Mouse (Mus musculus) small intestine, adult 2 months (tissue): Measurements from ENCODE around the gene Mark2. TPM values are rescaled to one million over a fixed set of nuclear protein-coding genes. Genes with fewer than 3 reads are reported as not detected.

Source experiments
- H3K27ac ChIP-seq: fragments of 200-500 bp; 2 replicates; pipeline ENCODE4 v1.5.1; 2012; ENCODE audit warnings: low read depth, low read length, control low read depth, inconsistent platforms; ENCODE audit not compliant: insufficient read depth
- H3K27me3 ChIP-seq: fragments of 200-500 bp; 2 replicates; pipeline ENCODE4 v1.6.1; 2012; ENCODE audit warnings: mild to moderate bottlenecking, moderate library complexity, low read length, inconsistent platforms; ENCODE audit not compliant: control insufficient read depth, insufficient read depth
- H3K36me3 ChIP-seq: fragments of 200-500 bp; 2 replicates; pipeline ENCODE4 v1.6.1; 2012; ENCODE audit warnings: mild to moderate bottlenecking, low read length, control low read depth, inconsistent platforms; ENCODE audit not compliant: control insufficient read depth, insufficient read depth
- H3K4me1 ChIP-seq: fragments of 200-500 bp; 2 replicates; pipeline ENCODE4 v1.6.1; 2012; ENCODE audit warnings: low read length, inconsistent platforms, mixed read lengths; ENCODE audit not compliant: control insufficient read depth, insufficient read depth, insufficient read length
- H3K4me3 ChIP-seq: fragments of 200-500 bp; 2 replicates; pipeline ENCODE4 v1.5.1; 2012; ENCODE audit warnings: low read depth, mild to moderate bottlenecking, control low read depth, inconsistent platforms, low read length, moderate library complexity
- CTCF ChIP-seq: fragments of 200-500 bp; IDR thresholded peaks from 2 replicates; pipeline ENCODE4 v1.5.1; 2012; ENCODE audit warnings: low read depth, mild to moderate bottlenecking, control low read depth, inconsistent platforms, low read length, moderate library complexity, mixed read lengths; ENCODE audit not compliant: insufficient replicate concordance, insufficient read length; ENCODE audit errors: extremely low read depth
- POLR2A ChIP-seq: fragments of 200-500 bp; IDR thresholded peaks from 2 replicates; pipeline ENCODE4 v1.6.1; 2012; ENCODE audit warnings: low read depth, mild to moderate bottlenecking, control low read depth, inconsistent platforms, low read length, moderate library complexity
- WGBS: fragments of 180-500 bp; shearing (Covaris S2); methylation state at CpG from one replicate; pipeline ENCODE4 v1.1.7; 2018; 5-methylcytosine and 5-hydroxymethylcytosine counted together
- polyA plus RNA-seq: library from polyadenylated mRNA; depleted of rRNA; stranded (reverse); fragments of >200 nt; gene quantifications from 2 replicates; pipeline ENCODE4 v1.2.3, GENCODE M21; 2012

Gene Mark2
- polyA plus RNA-seq, 1 experiment, result 279 TPM

GRCm38 (mm10) chr19:7334049-7334448, 7.6 kb downstream of the Mark2 start:
- Histone ChIP-seq H3K27me3 (no peaks in the 10 kb centered on the region), H3K27ac (no peak overlapping the region), H3K4me3 (no peak overlapping the region), H3K4me1 (peaks cover 15% of the 10 kb centered on the region), H3K36me3 (peaks cover 2% of the 10 kb centered on the region; the same call in 1 of the 2 replicates)
- 14% methylated on average over 2 of the region's 2 CpGs for WGBS
- TF ChIP-seq POLR2A (no peak), CTCF (no peak)

GRCm38 (mm10) chr19:7321391-7321790, 20.3 kb downstream of the Mark2 start:
- Histone ChIP-seq H3K27ac (no peak overlapping the region), H3K4me3 (no peak overlapping the region), H3K4me1 (peaks cover 6% of the 10 kb centered on the region; the same call in 1 of the 2 replicates), H3K36me3 (0 out of 2 replicates have a peak, but pooled peaks cover 1% of the 10 kb centered on the region), H3K27me3 (no peaks in the 10 kb centered on the region)
- TF ChIP-seq POLR2A (no peak), CTCF (no peak)
- WGBS, result 81% methylated on average over 3 of the region's 3 CpGs

- Histone ChIP-seq H3K4me3 (no peak overlapping the region), H3K27ac (no peak overlapping the region), H3K27me3 (no peaks in the 10 kb centered on the region), H3K4me1 (peaks cover 7% of the 10 kb centered on the region; the same call in 1 of the 2 replicates), H3K36me3 (no peaks in the 10 kb centered on the region)
- no peak for TF ChIP-seq CTCF
- no peak for TF ChIP-seq POLR2A
- WGBS, result 33% methylated on average over 2 of the region's 2 CpGs
These were observed 21.5 kb downstream of the Mark2 start for GRCm38 (mm10) chr19:7320181-7320580.

GRCm38 (mm10) chr19:7317716-7318115, 23.9 kb downstream of the Mark2 start:
- Histone ChIP-seq H3K4me3 (no peak overlapping the region), H3K36me3 (no peaks in the 10 kb centered on the region), H3K27ac (no peak overlapping the region), H3K27me3 (no peaks in the 10 kb centered on the region), H3K4me1 (peaks cover 16% of the 10 kb centered on the region; the same call in 1 of the 2 replicates)
- TF ChIP-seq POLR2A (no peak), CTCF (no peak)
- WGBS, result 57% methylated on average over 4 of the region's 4 CpGs

GRCm38 (mm10) chr19:7316822-7317221, 24.8 kb downstream of the Mark2 start:
- Histone ChIP-seq H3K4me3 (no peak overlapping the region), H3K27me3 (no peaks in the 10 kb centered on the region), H3K4me1 (peaks cover 16% of the 10 kb centered on the region), H3K36me3 (no peaks in the 10 kb centered on the region), H3K27ac (no peak overlapping the region)
- TF ChIP-seq CTCF, result no peak
- no peak for TF ChIP-seq POLR2A
- WGBS, result 57% methylated on average over 4 of the region's 4 CpGs

GRCm38 (mm10) chr19:7315587-7315984, 26.1 kb downstream of the Mark2 start:
- Histone ChIP-seq H3K27me3 (no peaks in the 10 kb centered on the region), H3K4me1 (peaks cover 24% of the 10 kb centered on the region), H3K36me3 (no peaks in the 10 kb centered on the region), H3K27ac (no peak overlapping the region), H3K4me3 (no peak overlapping the region)
- 86% methylated on average over 4 of the region's 4 CpGs for WGBS
- TF ChIP-seq POLR2A (no peak), CTCF (no peak)

- Histone ChIP-seq H3K4me3 (no peak overlapping the region), H3K27me3 (no peaks in the 10 kb centered on the region), H3K4me1 (peaks cover 26% of the 10 kb centered on the region), H3K27ac (no peak overlapping the region), H3K36me3 (no peaks in the 10 kb centered on the region)
- 60% methylated on average over 8 of the region's 8 CpGs for WGBS
- TF ChIP-seq POLR2A (no peak), CTCF (no peak)
These were observed 26.6 kb downstream of the Mark2 start for GRCm38 (mm10) chr19:7314976-7315586.

- no peak overlapping the region for H3K27ac ChIP-seq
- WGBS, result 65% methylated on average over 2 of the region's 2 CpGs
These were observed 28.0 kb downstream of the Mark2 start for GRCm38 (mm10) chr19:7313660-7314059.

More at GRCm38 (mm10) chr19:7313660-7314059, 28.0 kb downstream of the Mark2 start:
- Histone ChIP-seq H3K27me3 (no peaks in the 10 kb centered on the region), H3K4me3 (no peak overlapping the region), H3K36me3 (no peaks in the 10 kb centered on the region), H3K4me1 (peaks cover 35% of the 10 kb centered on the region)
- TF ChIP-seq CTCF, result no peak
- no peak for TF ChIP-seq POLR2A
